Mouse (Mus musculus) liver, embryonic 14.5 days (tissue): ENCODE measurements around the gene Rps13. TPM values are rescaled to one million over a fixed set of nuclear protein-coding genes. Genes with fewer than 3 reads are reported as not detected.

Experiments used
- ATAC-seq: fragments of 200-750 bp; cut with Nextera tagmentation; 2 replicates; pipeline ENCODE4 v1.8.0; 2017; ENCODE audit warnings: moderate number of reproducible peaks, mild to moderate bottlenecking, moderate library complexity; ENCODE audit not compliant: insufficient read depth
- DNase-seq, 3 experiments: peaks; one replicate each; pipeline ENCODE4 v3.0.0-alpha.2; 2012 to 2013; ENCODE audit warnings: low read depth in 3 of 3, low spot score in 3 of 3
- H3K27ac ChIP-seq: fragments of 300-500 bp; sonication (generic); 2 replicates; pipeline ENCODE4 v1.5.1; 2014; ENCODE audit warnings: moderate library complexity, mild to moderate bottlenecking, control low read depth, inconsistent platforms
- H3K27me3 ChIP-seq: fragments of 300-500 bp; sonication (generic); 2 replicates; pipeline ENCODE4 v1.6.1; 2014; ENCODE audit warnings: mild to moderate bottlenecking, low read length, moderate library complexity; ENCODE audit not compliant: control insufficient read depth, insufficient read depth
- H3K36me3 ChIP-seq: fragments of 300-500 bp; sonication (generic); replicated peaks from 2 replicates; pipeline ENCODE4 v1.6.1; 2014; ENCODE audit warnings: low read depth; ENCODE audit not compliant: control insufficient read depth, insufficient read depth
- H3K4me1 ChIP-seq, 2 experiments: fragments of 200-500 bp in 1 of 2; fragments of 300-500 bp in 1 of 2; sonication (generic) in 1 of 2; replicated peaks; 2 replicates each; pipeline ENCODE4 v1.6.1; 2012 to 2014; ENCODE audit warnings: antibody characterized with exemption in 1 of 2, inconsistent platforms in 1 of 2, low read length in 1 of 2; ENCODE audit not compliant: control insufficient read depth in 2 of 2, insufficient read depth in 2 of 2
- H3K4me2 ChIP-seq: fragments of 300-500 bp; sonication (generic); 2 replicates; pipeline ENCODE4 v1.6.1; 2014; ENCODE audit warnings: low read depth, mild to moderate bottlenecking, control low read depth, moderate library complexity
- H3K4me3 ChIP-seq, 2 experiments: fragments of 200-500 bp in 1 of 2; fragments of 300-500 bp in 1 of 2; sonication (generic) in 1 of 2; 2 replicates each; pipeline ENCODE4 v1.5.1; 2012 to 2014; ENCODE audit warnings: low read depth in 2 of 2, low read length in 2 of 2, mild to moderate bottlenecking in 2 of 2, control low read depth in 1 of 2, inconsistent platforms in 1 of 2, moderate library complexity in 1 of 2; ENCODE audit not compliant: insufficient read depth in 1 of 2
- H3K9ac ChIP-seq: fragments of 300-500 bp; sonication (generic); replicated peaks from 2 replicates; pipeline ENCODE4 v1.6.1; 2014; ENCODE audit warnings: mild to moderate bottlenecking, control low read depth, moderate library complexity
- H3K9me3 ChIP-seq: fragments of 300-500 bp; sonication (generic); 2 replicates; pipeline ENCODE4 v1.6.1; 2016; ENCODE audit warnings: low read length, mixed read lengths; ENCODE audit not compliant: control insufficient read depth
- CTCF ChIP-seq: IDR thresholded peaks from 2 replicates; pipeline ENCODE4 v1.5.1; 2016; ENCODE audit warnings: antibody characterized with exemption, low read depth, control low read depth
- EP300 ChIP-seq: IDR thresholded peaks from 2 replicates; pipeline ENCODE4 v1.6.1; 2016; ENCODE audit warnings: antibody characterized with exemption, low read depth
- WGBS: fragments of 180-500 bp; shearing (Covaris S2); extraction: QIAGEN DNeasy Blood & Tissue Kit; methylation state at CpG from one replicate; pipeline ENCODE4 v1.1.7; 2014; ENCODE audit not compliant: insufficient replicate concordance; 5-methylcytosine and 5-hydroxymethylcytosine counted together
- polyA plus RNA-seq, 2 experiments: library from polyadenylated mRNA; depleted of rRNA in 1 of 2; stranded (reverse) in 1 of 2; unstranded in 1 of 2; fragments of >200 nt; fragmentation: Nextera tagmentation in 1 of 2; extraction: Ambion mirVana in 1 of 2; gene quantifications; 2 replicates each; pipeline versions ENCODE4 v1.2.1 to v1.2.3; 2012 to 2014

Gene Rps13
- polyA plus RNA-seq, 2 experiments, result 554 to 671 TPM

DNA sequence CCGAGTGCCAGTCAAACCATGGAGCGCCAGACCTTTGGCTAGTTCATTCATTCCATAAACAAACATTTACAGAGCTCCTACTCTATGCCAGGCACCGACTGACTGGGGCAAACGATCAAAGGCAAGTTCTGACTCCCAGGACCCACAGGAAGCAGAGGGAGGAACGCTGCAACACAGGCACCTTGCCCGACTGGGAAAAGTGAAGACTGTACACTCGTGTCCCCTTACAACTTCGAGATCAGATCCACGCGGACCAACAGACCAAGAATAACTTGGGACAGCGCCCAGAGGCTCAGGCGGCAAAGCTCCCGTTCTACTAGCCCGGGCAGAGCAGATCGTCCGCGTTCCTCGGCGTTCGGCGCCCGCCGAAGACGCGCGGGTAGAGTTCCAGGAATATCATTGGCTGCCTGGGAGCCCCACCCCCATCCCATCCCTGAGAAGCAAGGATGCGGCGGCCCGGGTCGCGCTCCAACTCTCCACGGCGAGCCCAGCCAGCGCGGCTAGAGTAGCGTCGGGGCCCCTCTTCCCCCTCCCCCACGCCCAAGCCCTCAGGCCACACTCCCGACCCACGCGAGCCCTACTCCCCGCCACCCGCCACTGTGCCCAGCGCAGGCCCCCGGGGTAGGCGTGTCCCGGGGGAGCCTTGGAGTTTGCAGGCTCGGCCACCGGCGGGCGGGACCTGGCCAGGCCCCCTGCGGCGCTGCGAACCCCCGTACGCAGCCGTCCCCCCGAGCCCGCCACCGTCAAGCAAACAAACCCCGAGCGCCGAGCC lies 26.7 kb downstream of the Rps13 start:
- Histone ChIP-seq H3K27me3 (peaks cover 28% of the 10 kb centered on the region), H3K9me3 (no peaks in the 10 kb centered on the region), H3K27ac (no peak overlapping the region), H3K36me3 (no peaks in the 10 kb centered on the region), H3K4me2 (peak overlapping the region; percentile 91), H3K4me3 (peak overlapping the region; percentile 66 to 67), H3K9ac (no peak overlapping the region; the same call in 1 of the 2 replicates), H3K4me1 (peaks cover 4 to 5% of the 10 kb centered on the region in 2 experiments; a peak in 1 of 4 replicates)
- under 1% methylated on average over 62 of the region's 63 CpGs for WGBS
- ATAC-seq, result peak; percentile 67
- DNase-seq, result peak in 2 of 3 experiments; percentile 51
- TF ChIP-seq EP300 (no peak), CTCF (no peak)

DNA sequence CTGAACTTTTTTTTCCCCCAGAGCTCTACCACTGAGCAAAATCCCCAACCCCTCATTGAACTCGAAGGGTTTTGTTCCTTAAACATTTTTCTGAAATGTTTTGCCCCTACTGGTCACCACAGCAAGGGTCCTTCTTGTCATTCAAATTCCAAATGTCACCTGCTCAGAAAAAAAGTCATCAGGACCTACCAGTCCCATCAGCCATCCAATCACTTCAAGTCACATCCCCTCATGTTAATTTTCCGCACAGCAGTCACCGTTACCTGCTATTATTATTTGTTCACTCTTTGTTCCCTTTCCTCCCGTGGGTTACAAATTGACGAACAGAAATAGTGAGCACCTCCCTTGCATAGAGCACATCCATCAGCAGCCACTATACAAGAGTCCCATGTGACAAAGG lies 27.4 kb downstream of the Rps13 start:
- H3K27ac ChIP-seq, result no peak overlapping the region
- ATAC-seq, result no peak
- no peak overlapping the region for H3K4me3 ChIP-seq
- H3K9me3 ChIP-seq, result no peaks in the 10 kb centered on the region
- peak overlapping the region; percentile 91 for H3K4me2 ChIP-seq
- peaks cover 28% of the 10 kb centered on the region for H3K27me3 ChIP-seq
- no peaks in the 10 kb centered on the region for H3K36me3 ChIP-seq
- no peak overlapping the region for H3K9ac ChIP-seq
- no peak for DNase-seq
- no peak for TF ChIP-seq EP300
- TF ChIP-seq CTCF, result no peak
- peaks cover 4 to 5% of the 10 kb centered on the region in 2 experiments; a peak in 1 of 4 replicates for H3K4me1 ChIP-seq
- WGBS, result 16% methylated on average over 5 of the region's 5 CpGs

DNA sequence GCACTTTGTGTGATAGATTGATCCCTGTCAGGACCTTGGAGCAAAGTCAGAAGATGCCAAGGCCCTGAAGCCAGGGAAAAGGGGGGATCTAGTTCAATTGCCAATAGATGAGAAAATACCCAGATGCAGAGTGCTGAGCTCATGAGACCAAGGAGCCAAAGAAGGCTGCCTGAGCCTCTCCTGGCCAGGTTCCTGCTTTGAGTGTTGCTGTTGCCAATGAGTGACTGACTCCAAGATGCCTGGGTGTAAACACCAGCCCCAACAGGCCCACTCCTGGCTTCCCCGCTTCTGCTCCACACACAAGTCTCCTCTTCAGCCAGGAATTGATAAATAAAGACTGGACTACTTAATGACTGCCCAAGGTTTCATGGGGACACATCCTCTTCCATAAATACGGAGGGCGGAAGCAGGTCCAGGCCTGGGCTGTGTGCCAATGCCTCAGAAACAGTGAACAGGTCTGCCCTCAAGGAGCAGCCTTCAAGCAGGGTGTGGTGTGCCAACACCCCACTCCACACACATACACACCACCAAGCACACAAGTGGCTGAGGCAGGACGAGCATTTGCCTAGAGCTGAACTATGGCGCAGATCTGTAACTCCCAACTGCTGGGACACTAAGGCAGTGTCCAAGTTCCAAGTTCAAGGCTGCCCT lies 32.2 kb downstream of the Rps13 start:
- Histone ChIP-seq H3K9me3 (no peaks in the 10 kb centered on the region), H3K4me2 (no peak overlapping the region), H3K27me3 (peaks cover 7% of the 10 kb centered on the region), H3K9ac (no peak overlapping the region), H3K4me3 (no peak overlapping the region), H3K27ac (no peak overlapping the region), H3K4me1 (peaks cover 0 to 4% of the 10 kb centered on the region in 2 experiments; a peak in 1 of 4 replicates), H3K36me3 (no peaks in the 10 kb centered on the region)
- no peak for ATAC-seq
- TF ChIP-seq EP300 (no peak), CTCF (no peak)
- WGBS, result 78% methylated on average over 5 of the region's 5 CpGs
- no peak for DNase-seq

DNA sequence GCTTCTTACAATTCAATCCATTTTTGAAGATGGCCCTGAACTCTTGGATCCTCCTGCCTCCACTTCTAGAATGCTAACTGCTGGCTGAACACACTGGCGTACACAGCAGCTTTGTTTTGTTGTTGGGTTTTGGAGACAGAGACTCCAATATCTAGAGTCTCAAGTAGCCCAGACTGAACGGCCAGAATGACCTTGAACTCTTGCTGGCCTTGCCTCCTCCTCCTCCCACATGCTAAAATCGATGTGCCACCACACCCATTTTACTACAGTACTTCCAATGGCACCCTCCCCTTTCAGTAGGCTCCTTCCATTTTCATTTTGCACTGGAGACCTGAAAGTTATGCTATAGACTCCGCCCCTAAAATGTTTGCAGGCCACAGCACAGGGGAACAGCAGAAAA lies 32.9 kb downstream of the Rps13 start:
- Histone ChIP-seq H3K4me3 (no peak overlapping the region), H3K36me3 (no peaks in the 10 kb centered on the region), H3K9ac (no peak overlapping the region), H3K4me2 (no peak overlapping the region), H3K27me3 (peaks cover under 1% of the 10 kb centered on the region), H3K9me3 (no peaks in the 10 kb centered on the region), H3K27ac (no peak overlapping the region), H3K4me1 (peaks cover 0 to 4% of the 10 kb centered on the region in 2 experiments; a peak in 1 of 4 replicates)
- DNase-seq (no peak), ATAC-seq (no peak)
- WGBS, result 41% methylated on average over 4 of the region's 4 CpGs
- no peak for TF ChIP-seq EP300
- TF ChIP-seq CTCF, result no peak

DNA sequence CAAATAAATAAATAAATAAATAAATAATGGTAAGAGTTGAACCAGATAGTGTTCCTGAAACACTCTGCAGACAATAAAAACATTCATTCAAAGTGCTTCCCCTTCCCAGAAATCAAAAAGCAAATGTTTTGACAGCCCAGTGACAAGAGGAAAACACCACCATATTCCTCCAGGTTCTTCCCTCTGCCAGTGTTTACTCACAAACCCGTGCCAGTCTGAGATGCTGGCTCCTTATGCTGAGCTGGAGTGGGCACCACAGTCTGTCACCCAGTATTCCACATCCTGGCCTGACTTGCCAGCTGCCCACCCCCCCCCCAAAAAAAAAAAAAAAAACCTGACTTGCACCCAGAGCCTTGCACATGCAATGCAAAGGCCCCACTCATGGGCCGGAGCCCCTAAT lies 35.1 kb downstream of the Rps13 start:
- no peak overlapping the region for H3K4me3 ChIP-seq
- WGBS, result 71% methylated on average over 2 of the region's 2 CpGs

More for the DNA sequence above, 35.1 kb downstream of the Rps13 start:
- TF ChIP-seq CTCF, result no peak
- no peak for TF ChIP-seq EP300
- ATAC-seq, result no peak
- H3K4me1 ChIP-seq, result peaks cover 0 to 4% of the 10 kb centered on the region in 2 experiments; a peak in 1 of 4 replicates
- no peak overlapping the region for H3K4me2 ChIP-seq
- no peaks in the 10 kb centered on the region for H3K27me3 ChIP-seq
- H3K36me3 ChIP-seq, result no peaks in the 10 kb centered on the region
- H3K9ac ChIP-seq, result no peak overlapping the region
- no peaks in the 10 kb centered on the region for H3K9me3 ChIP-seq
- no peak overlapping the region for H3K27ac ChIP-seq
- DNase-seq, result no peak
